Mouse (Mus musculus) heart, embryonic 11.5 days (tissue): ENCODE measurements at regions not wholly inside any gene's neighbourhood (a gene's known extent, or its start where the extent isn't known, plus 50 kb on each side); places are given as distances from the start of the nearest gene placed in this dataset.

Source experiments
- ATAC-seq: fragments of 200-750 bp; cut with Nextera tagmentation; replicated peaks from 2 replicates; pipeline ENCODE4 v1.8.0; 2017; ENCODE audit warnings: moderate library complexity; ENCODE audit not compliant: insufficient number of reproducible peaks, low FRiP score, low TSS enrichment
- H3K27ac ChIP-seq: fragments of 300-500 bp; sonication (generic); 2 replicates; pipeline ENCODE4 v1.5.1; 2014; ENCODE audit warnings: mild to moderate bottlenecking, low read depth, low read length
- H3K27me3 ChIP-seq: fragments of 300-500 bp; sonication (generic); 2 replicates; pipeline ENCODE4 v1.6.1; 2014; ENCODE audit warnings: mild to moderate bottlenecking, low read length, mixed read lengths; ENCODE audit not compliant: control insufficient read depth, insufficient read depth
- H3K36me3 ChIP-seq: fragments of 300-500 bp; sonication (generic); 2 replicates; pipeline ENCODE4 v1.6.1; 2014; ENCODE audit warnings: mild to moderate bottlenecking, low read length, moderate library complexity, mixed read lengths; ENCODE audit not compliant: control insufficient read depth, insufficient read depth
- H3K4me1 ChIP-seq: fragments of 300-500 bp; sonication (generic); 2 replicates; pipeline ENCODE4 v1.6.1; 2014; ENCODE audit warnings: low read length; ENCODE audit not compliant: control insufficient read depth, insufficient read depth
- H3K4me2 ChIP-seq: fragments of 300-500 bp; sonication (generic); 2 replicates; pipeline ENCODE4 v1.6.1; 2014; ENCODE audit warnings: mild to moderate bottlenecking, moderate library complexity
- H3K4me3 ChIP-seq: fragments of 300-500 bp; sonication (generic); 2 replicates; pipeline ENCODE4 v1.5.1; 2014; ENCODE audit warnings: low read depth, low read length
- H3K9ac ChIP-seq: fragments of 300-500 bp; sonication (generic); 2 replicates; pipeline ENCODE4 v1.6.1; 2014; ENCODE audit warnings: mild to moderate bottlenecking, low read depth, low read length, moderate library complexity
- H3K9me3 ChIP-seq: fragments of 300-500 bp; sonication (generic); replicated peaks from 2 replicates; pipeline ENCODE4 v1.6.1; 2016; ENCODE audit warnings: low read length; ENCODE audit not compliant: control insufficient read depth
- WGBS: fragments of 180-500 bp; shearing (Covaris S2); extraction: QIAGEN DNeasy Blood & Tissue Kit; methylation state at CpG from one replicate; pipeline ENCODE4 v1.1.7; 2014; ENCODE audit not compliant: insufficient replicate concordance; 5-methylcytosine and 5-hydroxymethylcytosine counted together

DNA sequence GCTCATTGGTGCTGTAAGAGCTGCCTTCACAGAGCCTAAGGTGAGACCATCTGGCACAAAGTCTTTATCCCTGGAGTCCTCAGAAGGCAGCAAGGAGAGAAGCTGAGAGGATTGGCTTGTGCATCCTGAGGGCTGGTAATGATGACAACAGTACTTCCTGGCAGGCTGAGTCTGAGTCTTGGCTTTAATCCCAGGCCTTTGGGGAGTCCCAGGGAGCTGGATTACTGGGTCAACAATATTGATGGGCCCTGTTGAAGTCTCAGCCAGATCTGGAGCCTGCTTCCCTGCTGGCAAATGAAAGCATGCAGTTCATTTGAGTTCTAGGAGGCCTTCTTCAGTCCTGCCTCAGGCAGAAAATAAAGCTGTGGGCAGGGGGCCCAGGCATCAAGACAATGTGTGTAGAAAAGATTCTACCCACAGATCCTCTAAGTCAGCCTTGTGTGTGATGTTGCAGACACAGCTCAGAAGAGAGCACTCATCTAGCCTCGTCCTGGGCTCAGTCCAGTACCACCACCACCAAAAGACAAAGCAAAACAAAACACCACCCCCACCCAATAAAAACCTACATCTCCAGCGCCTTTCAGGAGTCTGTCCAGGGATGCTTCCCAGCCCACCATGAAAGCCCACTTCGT lies 113.1 kb downstream of the Tmem215 start:
- H3K27ac ChIP-seq: no peak overlapping the region
- no peaks in the 10 kb centered on the region for H3K27me3 ChIP-seq
- H3K9ac ChIP-seq: no peak overlapping the region
- no peak overlapping the region for H3K4me3 ChIP-seq
- no peaks in the 10 kb centered on the region for H3K36me3 ChIP-seq
- WGBS: 66% methylated on average over 3 of the region's 3 CpGs
- no peak overlapping the region for H3K4me2 ChIP-seq
- H3K9me3 ChIP-seq: no peaks in the 10 kb centered on the region
- ATAC-seq: no peak
- H3K4me1 ChIP-seq: no peaks in the 10 kb centered on the region

DNA sequence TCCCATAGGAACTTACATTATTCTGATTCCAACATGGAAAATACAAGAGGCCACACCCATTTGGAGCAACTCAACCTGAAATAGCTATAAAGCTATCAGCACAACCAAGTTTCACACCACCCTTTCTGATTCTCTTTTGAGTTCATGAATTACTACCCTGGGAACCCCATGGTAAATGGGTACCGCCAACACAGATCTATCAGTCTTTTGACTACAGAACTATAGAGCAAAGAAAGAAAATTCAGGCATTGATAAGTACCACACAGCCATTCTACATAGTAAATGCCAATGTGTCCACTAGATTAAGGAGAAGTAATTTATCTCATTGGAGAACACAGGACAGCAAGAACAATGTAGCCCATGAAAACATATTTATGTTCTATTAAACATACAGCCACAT lies 114.1 kb downstream of the Tmem215 start:
- ATAC-seq: no peak
- no peaks in the 10 kb centered on the region for H3K27me3 ChIP-seq
- no peak overlapping the region for H3K4me3 ChIP-seq
- H3K4me1 ChIP-seq: no peaks in the 10 kb centered on the region
- H3K36me3 ChIP-seq: no peaks in the 10 kb centered on the region
- no peaks in the 10 kb centered on the region for H3K9me3 ChIP-seq
- no peak overlapping the region for H3K27ac ChIP-seq
- H3K9ac ChIP-seq: no peak overlapping the region
- H3K4me2 ChIP-seq: no peak overlapping the region
- 89% methylated on average over 1 of the region's 1 CpGs for WGBS

DNA sequence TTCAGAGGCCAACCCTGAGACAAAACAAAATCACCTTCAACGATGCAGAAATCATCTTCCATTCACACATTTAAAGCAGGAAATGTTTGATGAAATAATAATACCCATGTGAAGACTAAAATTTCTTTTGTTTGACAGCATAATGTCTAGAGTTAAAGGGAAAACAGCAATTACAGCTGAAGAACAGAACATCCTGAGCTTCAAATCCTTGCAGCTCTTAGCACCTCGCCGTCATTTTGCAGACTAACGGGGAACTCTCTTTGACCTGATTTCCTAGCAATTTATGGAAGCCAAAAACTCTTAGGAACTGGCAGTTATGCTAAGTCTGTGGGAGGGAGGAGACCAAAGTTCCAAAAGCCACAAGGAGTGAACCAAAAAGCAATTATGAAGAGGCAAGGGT lies 115.3 kb downstream of the Tmem215 start:
- no peak for ATAC-seq
- Histone ChIP-seq H3K9ac (no peak overlapping the region), H3K4me1 (no peaks in the 10 kb centered on the region), H3K27me3 (no peaks in the 10 kb centered on the region), H3K4me2 (no peak overlapping the region), H3K4me3 (no peak overlapping the region), H3K36me3 (no peaks in the 10 kb centered on the region), H3K9me3 (no peaks in the 10 kb centered on the region), H3K27ac (no peak overlapping the region)
- 79% methylated on average over 4 of the region's 4 CpGs for WGBS

DNA sequence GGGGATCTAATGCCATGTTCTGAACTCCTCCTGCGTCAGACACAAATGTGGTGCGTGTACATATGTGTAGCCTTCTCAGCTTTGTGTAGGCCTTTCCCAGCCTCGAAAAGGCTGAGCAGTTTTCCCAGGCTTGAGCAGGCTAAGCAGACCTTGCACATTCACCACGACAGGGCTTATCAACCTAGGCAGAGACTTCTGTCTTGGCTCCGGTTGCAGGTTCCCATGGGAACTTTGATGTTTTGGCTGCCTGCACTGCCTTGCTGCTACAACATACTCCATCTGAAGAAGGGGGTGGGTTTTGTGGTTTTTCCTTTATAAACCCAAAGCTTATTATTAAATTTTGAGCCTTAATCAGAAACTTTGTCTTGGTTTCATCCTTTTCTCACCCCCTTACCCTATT lies 109.2 kb downstream of the Aptx start:
- H3K36me3 ChIP-seq: no peaks in the 10 kb centered on the region
- no peak overlapping the region for H3K27ac ChIP-seq
- no peaks in the 10 kb centered on the region for H3K4me1 ChIP-seq
- H3K4me2 ChIP-seq: no peak overlapping the region
- H3K27me3 ChIP-seq: no peaks in the 10 kb centered on the region
- no peak overlapping the region for H3K9ac ChIP-seq
- H3K9me3 ChIP-seq: no peaks in the 10 kb centered on the region
- WGBS: 59% methylated on average over 5 of the region's 5 CpGs
- ATAC-seq: no peak
- no peak overlapping the region for H3K4me3 ChIP-seq

DNA sequence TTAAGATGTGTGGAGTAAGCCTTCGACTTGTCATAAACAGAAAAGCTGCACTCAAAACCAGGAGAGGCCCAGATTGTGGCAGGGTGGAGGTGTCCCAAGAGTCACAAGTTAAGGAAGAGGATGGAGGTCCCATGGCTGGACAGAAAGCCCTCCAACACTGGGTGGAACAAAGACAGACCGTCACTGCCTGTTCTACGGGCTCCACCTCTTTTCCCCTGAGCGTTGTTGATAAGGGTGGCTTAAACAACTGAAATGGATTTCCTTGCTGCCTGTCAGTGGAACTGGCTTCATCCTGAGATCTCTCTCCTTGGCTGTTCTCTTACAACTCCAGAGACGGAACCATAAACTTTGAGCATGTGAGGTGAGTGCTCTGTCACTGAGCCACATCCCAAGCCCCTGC lies 78.0 kb downstream of the Aptx start:
- Histone ChIP-seq H3K27me3 (no peaks in the 10 kb centered on the region), H3K36me3 (no peaks in the 10 kb centered on the region), H3K4me1 (no peaks in the 10 kb centered on the region), H3K4me3 (no peak overlapping the region), H3K27ac (no peak overlapping the region), H3K4me2 (no peak overlapping the region), H3K9me3 (no peaks in the 10 kb centered on the region), H3K9ac (no peak overlapping the region)
- no peak for ATAC-seq
- WGBS: 35% methylated on average over 5 of the region's 5 CpGs

DNA sequence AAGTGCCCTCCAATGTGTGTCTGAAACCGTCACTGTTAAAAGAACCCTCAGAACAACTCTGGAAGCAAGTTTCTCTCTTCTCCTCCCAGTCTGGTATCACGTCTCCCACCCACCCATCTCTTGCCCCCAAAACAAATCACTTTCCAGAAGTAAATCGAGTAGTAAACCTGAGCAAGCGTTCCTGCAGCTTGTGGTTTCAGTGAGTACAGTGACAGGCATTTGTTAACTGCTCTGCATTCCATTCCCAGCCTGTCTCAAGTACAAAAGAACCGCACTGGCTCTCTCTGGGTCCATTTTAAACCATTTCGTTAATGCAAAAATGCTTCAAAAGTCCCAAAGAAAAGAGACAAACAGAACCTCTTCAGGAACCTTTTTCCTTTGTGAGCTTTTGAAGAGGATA lies 77.1 kb downstream of the Aptx start:
- WGBS: 60% methylated on average over 6 of the region's 6 CpGs
- Histone ChIP-seq H3K4me2 (no peak overlapping the region), H3K9ac (no peak overlapping the region), H3K36me3 (no peaks in the 10 kb centered on the region), H3K4me3 (no peak overlapping the region), H3K27ac (no peak overlapping the region), H3K4me1 (no peaks in the 10 kb centered on the region), H3K27me3 (no peaks in the 10 kb centered on the region), H3K9me3 (no peaks in the 10 kb centered on the region)
- ATAC-seq: no peak
